Comparison of ENCODE assay signal across 9 mouse cellular contexts in the genomic region with DNA sequence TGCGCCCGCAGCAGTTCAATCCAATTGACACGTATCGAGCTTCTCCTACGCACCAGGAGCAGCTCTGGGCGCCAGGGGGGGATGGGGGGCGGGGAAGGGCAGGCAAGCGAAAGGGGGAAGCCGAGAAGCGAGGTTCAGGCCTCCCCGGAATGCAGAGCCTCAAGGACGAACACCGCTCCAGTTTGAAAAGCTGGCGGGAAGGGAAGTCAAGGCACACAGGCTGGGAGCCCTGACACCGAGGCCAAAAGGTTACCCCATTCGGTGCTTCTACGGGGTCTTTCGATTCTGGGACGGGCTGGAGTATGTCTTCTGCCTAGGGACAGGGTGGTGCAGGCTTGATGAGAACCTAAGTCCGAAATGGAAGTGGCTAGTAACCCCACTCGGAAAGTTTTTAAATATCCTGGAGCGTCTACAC.
DNase-seq lines count a peak whose midpoint lies in the region; ATAC-seq and TF ChIP-seq lines count a peak whose summit lies in the region.
"Had no signal": no experiment of that assay in that cellular context is flagged by ENCODE, and none has a peak within 500 bp of the region (broad histone marks: within the 10 kb centered on the region; RNA-seq: fewer than 3 reads in every experiment).

No protein-coding gene starts in this region.

- no peak overlapping the region for H3K9ac ChIP-seq in kidney, embryonic 14.5 days (ENCODE audit: low read depth, low read length)
- no peak overlapping the region for H3K9ac ChIP-seq in hindbrain, embryonic 11.5 days (ENCODE audit: low read depth, low read length)

- intact Hi-C loops in left cerebral cortex, postnatal 14 days (cut with DNase I), result loop anchor here (10.0 kb wide), 1 partner anchor 173 kb away; no protein-coding TSS in a partner anchor

- no peak for DNase-seq in kidney, postnatal 14 days
- DNase-seq in G1E (ENCODE audit: low spot score), result no peak
- DNase-seq in hindbrain, embryonic 11.5 days (ENCODE audit: low spot score), result peak; percentile 36
- peak; percentile 28 for DNase-seq in midbrain, embryonic 10.5 days (ENCODE audit: low spot score)
- no peak for DNase-seq in right cerebral cortex, postnatal 10 days (ENCODE audit: low spot score in 2 of 2)
- DNase-seq in left cerebral cortex, postnatal 14 days (ENCODE audit: low spot score in 2 of 2), result no peak
- DNase-seq in layer of hippocampus, postnatal 36 days, result no peak
- DNase-seq: kidney, adult 8-10 months had no signal

- no peak for TF ChIP-seq CTCF in G1E (IDR thresholded peaks at IDR 0.05; ENCODE audit: low read depth, low read length)

- peaks cover 56% of the 10 kb centered on the region; the same call in 1 of the 2 replicates for H3K27me3 ChIP-seq in kidney, embryonic 14.5 days (ENCODE audit: control insufficient read depth, insufficient read depth, low read length)
- no peaks in the 10 kb centered on the region for H3K27me3 ChIP-seq in G1E (ENCODE audit: insufficient read depth, low read length)
- H3K27me3 ChIP-seq in hindbrain, embryonic 11.5 days (ENCODE audit: control insufficient read depth, insufficient read depth, low read length), result peaks cover 78% of the 10 kb centered on the region
- H3K27me3 ChIP-seq in midbrain, embryonic 10.5 days (ENCODE audit: low read depth, poor library complexity, severe bottlenecking), result peaks cover 100% of the 10 kb centered on the region

- 8% methylated on average over 22 of the region's 22 CpGs for WGBS in kidney, embryonic 14.5 days
- WGBS in hindbrain, embryonic 11.5 days, result 4% methylated on average over 22 of the region's 22 CpGs
- 4% methylated on average over 22 of the region's 22 CpGs for WGBS in midbrain, embryonic 10.5 days

- peaks cover 12% of the 10 kb centered on the region; the same call in 1 of the 2 replicates for H3K4me1 ChIP-seq in kidney, embryonic 14.5 days (ENCODE audit: control insufficient read depth, insufficient read depth, low read length)
- H3K4me1 ChIP-seq in G1E (ENCODE audit: insufficient read depth, low read depth, low read length), result peaks cover 34% of the 10 kb centered on the region
- H3K4me1 ChIP-seq in hindbrain, embryonic 11.5 days (replicated peaks; ENCODE audit: control insufficient read depth, insufficient read depth, low read length), result no peaks in the 10 kb centered on the region; the same call in 1 of the 2 replicates
- H3K4me1 ChIP-seq in midbrain, embryonic 10.5 days, result peaks cover 74% of the 10 kb centered on the region

- no peak overlapping the region for H3K27ac ChIP-seq in kidney, embryonic 14.5 days (ENCODE audit: low read depth, low read length)
- no peak overlapping the region for H3K27ac ChIP-seq in hindbrain, embryonic 11.5 days (ENCODE audit: low read depth, low read length)
- H3K27ac ChIP-seq in midbrain, embryonic 10.5 days (replicated peaks), result peak overlapping the region; percentile 92; the same call in 1 of the 2 replicates

- no peak for ATAC-seq in kidney, embryonic 14.5 days (ENCODE audit: low FRiP score, low TSS enrichment)
- ATAC-seq in G1E (ENCODE audit: extremely low read depth, insufficient number of reproducible peaks, low FRiP score, poor library complexity, severe bottlenecking), result no peak
- no peak for ATAC-seq in hindbrain, embryonic 11.5 days (ENCODE audit: low FRiP score)

- H3K4me3 ChIP-seq in kidney, embryonic 14.5 days (ENCODE audit: low read length), result peak overlapping the region; percentile 66
- H3K4me3 ChIP-seq in G1E (ENCODE audit: low read depth, low read length), result peak overlapping the region; percentile 83
- H3K4me3 ChIP-seq in hindbrain, embryonic 11.5 days (ENCODE audit: low read depth, low read length), result peak overlapping the region; percentile 13; the same call in 1 of the 2 replicates
- H3K4me3 ChIP-seq in midbrain, embryonic 10.5 days, result peak overlapping the region; percentile 72

- H3K9me3 ChIP-seq in kidney, embryonic 14.5 days (ENCODE audit: control insufficient read depth, low read length), result no peaks in the 10 kb centered on the region
- no peaks in the 10 kb centered on the region for H3K9me3 ChIP-seq in G1E (replicated peaks)
- H3K9me3 ChIP-seq in hindbrain, embryonic 11.5 days (ENCODE audit: control insufficient read depth, low read length), result no peaks in the 10 kb centered on the region
- no peaks in the 10 kb centered on the region for H3K9me3 ChIP-seq in midbrain, embryonic 10.5 days (replicated peaks)

- H3K36me3 ChIP-seq in kidney, embryonic 14.5 days (ENCODE audit: control insufficient read depth, insufficient read depth, low read length), result no peaks in the 10 kb centered on the region
- H3K36me3 ChIP-seq in G1E (replicated peaks), result peaks cover 10% of the 10 kb centered on the region
- H3K36me3 ChIP-seq in hindbrain, embryonic 11.5 days (ENCODE audit: control insufficient read depth, insufficient read depth, low read length), result no peaks in the 10 kb centered on the region
- H3K36me3 ChIP-seq in midbrain, embryonic 10.5 days, result no peaks in the 10 kb centered on the region

- H3K4me2 ChIP-seq in kidney, embryonic 14.5 days (replicated peaks; ENCODE audit: low read depth, low read length), result peak overlapping the region; percentile 68
- H3K4me2 ChIP-seq in hindbrain, embryonic 11.5 days (replicated peaks; ENCODE audit: low read depth, low read length), result peak overlapping the region; percentile 78

Comparison
In these comparisons a context has a peak if more than half of its experiments do, and no peak if none do; other contexts are left out.
1. H3K4me3 ChIP-seq: peak in every context shown above with its lines; median percentile 83 in G1E; 72 in midbrain, embryonic 10.5 days; 66 in kidney, embryonic 14.5 days; 13 in hindbrain, embryonic 11.5 days.
2. DNase-seq: peak in hindbrain, embryonic 11.5 days (single experiment) and midbrain, embryonic 10.5 days (single experiment); none in kidney, postnatal 14 days (single experiment), G1E (single experiment), right cerebral cortex, postnatal 10 days (0 of 2), left cerebral cortex, postnatal 14 days (0 of 2) and layer of hippocampus, postnatal 36 days (0 of 2).